Mouse (Mus musculus): ENCODE data around the gene Tgfa.

GRCm38 (mm10) chr6:86196034-86196433 lies 1.0 kb downstream of the Tgfa start:
- no peak for TF ChIP-seq CEBPB (IDR thresholded peaks at IDR 0.05; ENCODE audit: insufficient read depth, poor library complexity, severe bottlenecking)
- TF ChIP-seq MAX (IDR thresholded peaks at IDR 0.05; ENCODE audit: low read depth): no peak
- no peak for TF ChIP-seq USF1 (IDR thresholded peaks at IDR 0.05; ENCODE audit: low read depth)
- no peak for TF ChIP-seq MYOD1 (IDR thresholded peaks at IDR 0.05; ENCODE audit: control insufficient read depth in 1 of 3, insufficient read length in 2 of 3, low read depth in 2 of 3)
